Mouse (Mus musculus) MEL (cell line): ENCODE measurements around the gene Plch1. TPM values are rescaled to one million over a fixed set of nuclear protein-coding genes. Genes with fewer than 3 reads are reported as not detected.

Experiments
- DNase-seq: peaks from one replicate; pipeline ENCODE4 v3.0.0; 2011; ENCODE audit warnings: low read depth, low spot score
- H3K27ac ChIP-seq: 2 replicates; pipeline ENCODE4 v1.5.1; 2012; ENCODE audit warnings: low read depth, mild to moderate bottlenecking, control low read depth, low read length, moderate library complexity; ENCODE audit not compliant: control insufficient read depth
- H3K27me3 ChIP-seq, 2 experiments: fragments of 150-350 bp in 1 of 2; sonication (generic) in 1 of 2; 2 replicates each; pipeline ENCODE4 v1.6.1; 2012; ENCODE audit warnings: low read length in 2 of 2, mild to moderate bottlenecking in 2 of 2, improper control_type of control experiment in 1 of 2, moderate library complexity in 1 of 2; ENCODE audit not compliant: insufficient read depth in 2 of 2, control insufficient read depth in 1 of 2
- H3K36me3 ChIP-seq, 2 experiments: 2 replicates each; pipeline ENCODE4 v1.6.1; 2012 to 2014; ENCODE audit warnings: low read length in 2 of 2, improper control_type of control experiment in 1 of 2, inconsistent platforms in 1 of 2, mild to moderate bottlenecking in 1 of 2; ENCODE audit not compliant: insufficient read depth in 2 of 2, control insufficient read depth in 1 of 2
- H3K4me1 ChIP-seq, 2 experiments: fragments of 150-350 bp in 1 of 2; sonication (generic) in 1 of 2; 2 replicates each; pipeline ENCODE4 v1.6.1; 2012; ENCODE audit warnings: low read length in 2 of 2, improper control_type of control experiment in 1 of 2, mild to moderate bottlenecking in 1 of 2; ENCODE audit not compliant: insufficient read depth in 2 of 2, control insufficient read depth in 1 of 2
- H3K4me3 ChIP-seq, 2 experiments: fragments of 150-350 bp in 1 of 2; sonication (generic) in 1 of 2; 2 replicates each; pipeline ENCODE4 v1.5.1; 2012; ENCODE audit warnings: low read depth in 2 of 2, low read length in 2 of 2, mild to moderate bottlenecking in 2 of 2, moderate library complexity in 2 of 2, control low read depth in 1 of 2, improper control_type of control experiment in 1 of 2; ENCODE audit not compliant: control insufficient read depth in 1 of 2, insufficient read depth in 1 of 2
- H3K79me2 ChIP-seq: 2 replicates; pipeline ENCODE4 v1.6.1; 2012; ENCODE audit warnings: mild to moderate bottlenecking, low read length, moderate library complexity; ENCODE audit not compliant: control insufficient read depth, poor library complexity, insufficient read depth
- H3K9ac ChIP-seq: 2 replicates; pipeline ENCODE4 v1.6.1; 2012; ENCODE audit warnings: low read depth, mild to moderate bottlenecking, control low read depth, low read length, moderate library complexity; ENCODE audit not compliant: control insufficient read depth, poor library complexity, severe bottlenecking
- H3K9me3 ChIP-seq: fragments of 150-350 bp; sonication (generic); replicated peaks from 2 replicates; pipeline ENCODE4 v1.6.1; 2012; ENCODE audit warnings: mild to moderate bottlenecking, low read length, improper control_type of control experiment, moderate library complexity; ENCODE audit not compliant: insufficient read depth
- CHD2 ChIP-seq: IDR thresholded peaks from 2 replicates; pipeline ENCODE4 v1.6.1; 2011; ENCODE audit warnings: low read length, improper control_type of control experiment
- CTCF ChIP-seq, 3 experiments: IDR thresholded peaks in 2 of 3; conservative IDR thresholded peaks in 1 of 3; 2 replicates each; pipeline ENCODE4 v1.5.1; 2011 to 2012; ENCODE audit warnings: low read length in 3 of 3, low read depth in 2 of 3, mild to moderate bottlenecking in 2 of 3, improper control_type of control experiment in 1 of 3, inconsistent platforms in 1 of 3, mixed read lengths in 1 of 3, moderate library complexity in 1 of 3; ENCODE audit not compliant: control insufficient read depth in 1 of 3, insufficient read depth in 1 of 3, poor library complexity in 1 of 3, severe bottlenecking in 1 of 3
- E2F4 ChIP-seq: IDR thresholded peaks from 2 replicates; pipeline ENCODE4 v1.6.1; 2011; ENCODE audit warnings: low read depth, low read length, improper control_type of control experiment, borderline replicate concordance
- EP300 ChIP-seq, 2 experiments: IDR thresholded peaks; 2 replicates each; pipeline ENCODE4 v1.6.1; 2011; ENCODE audit warnings: improper control_type of control experiment in 2 of 2, low read length in 2 of 2, low read depth in 1 of 2, mild to moderate bottlenecking in 1 of 2
- ETS1 ChIP-seq: IDR thresholded peaks from 2 replicates; pipeline ENCODE4 v1.6.1; 2012; ENCODE audit warnings: low read depth, mild to moderate bottlenecking, inconsistent platforms, low read length, improper control_type of control experiment, moderate library complexity
- HCFC1 ChIP-seq: IDR thresholded peaks from 2 replicates; pipeline ENCODE4 v1.6.1; 2012; ENCODE audit warnings: low read depth, mild to moderate bottlenecking, inconsistent platforms, low read length, improper control_type of control experiment, moderate library complexity
- JUND ChIP-seq: IDR thresholded peaks from 2 replicates; pipeline ENCODE4 v1.6.1; 2011; ENCODE audit warnings: low read depth, mild to moderate bottlenecking, improper control_type of control experiment, low read length
- MAFK ChIP-seq: IDR thresholded peaks from 2 replicates; pipeline ENCODE4 v1.6.1; 2011; ENCODE audit warnings: low read depth, mild to moderate bottlenecking, low read length, improper control_type of control experiment, borderline replicate concordance
- MAX ChIP-seq: IDR thresholded peaks from 2 replicates; pipeline ENCODE4 v1.6.1; 2011; ENCODE audit warnings: low read length, improper control_type of control experiment
- MAZ ChIP-seq: IDR thresholded peaks from 2 replicates; pipeline ENCODE4 v1.6.1; 2012; ENCODE audit warnings: low read depth, mild to moderate bottlenecking, inconsistent platforms, low read length, improper control_type of control experiment
- MEF2A ChIP-seq: IDR thresholded peaks from 2 replicates; pipeline ENCODE4 v1.6.1; 2014; ENCODE audit warnings: low read depth, mild to moderate bottlenecking, inconsistent platforms, low read length, improper control_type of control experiment; ENCODE audit not compliant: poor library complexity, insufficient replicate concordance, severe bottlenecking; ENCODE audit errors: extremely low read depth
- MYC ChIP-seq: IDR thresholded peaks from 2 replicates; pipeline ENCODE4 v1.6.1; 2011; ENCODE audit warnings: low read depth, mild to moderate bottlenecking, low read length, improper control_type of control experiment, moderate library complexity
- NRF1 ChIP-seq: IDR thresholded peaks from 2 replicates; pipeline ENCODE4 v1.6.1; 2014; ENCODE audit warnings: low read depth, mild to moderate bottlenecking, inconsistent platforms, low read length, improper control_type of control experiment, moderate library complexity; ENCODE audit not compliant: poor library complexity, insufficient read depth, severe bottlenecking
- POLR2AphosphoS5 ChIP-seq: IDR thresholded peaks from 2 replicates; pipeline ENCODE4 v1.6.1; 2012; ENCODE audit warnings: low read depth, borderline replicate concordance, mild to moderate bottlenecking, inconsistent platforms, low read length, moderate library complexity, mixed read lengths
- RCOR1 ChIP-seq: IDR thresholded peaks from 2 replicates; pipeline ENCODE4 v1.6.1; 2012; ENCODE audit warnings: low read depth, mild to moderate bottlenecking, inconsistent platforms, low read length, improper control_type of control experiment
- SIN3A ChIP-seq: IDR thresholded peaks from 2 replicates; pipeline ENCODE4 v1.6.1; 2012; ENCODE audit warnings: low read length, improper control_type of control experiment, inconsistent platforms
- TAL1 ChIP-seq: IDR thresholded peaks from 2 replicates; pipeline ENCODE4 v1.6.1; 2012; ENCODE audit warnings: mild to moderate bottlenecking, inconsistent platforms, low read length, moderate library complexity, mixed read lengths
- ZC3H11A ChIP-seq: IDR thresholded peaks from 2 replicates; pipeline ENCODE4 v1.6.1; 2012; ENCODE audit warnings: low read depth, mild to moderate bottlenecking, inconsistent platforms, low read length, improper control_type of control experiment
- ZKSCAN1 ChIP-seq: IDR thresholded peaks from 2 replicates; pipeline ENCODE4 v1.6.1; 2012; ENCODE audit warnings: low read depth, mild to moderate bottlenecking, inconsistent platforms, low read length, improper control_type of control experiment, moderate library complexity
- ZMIZ1 ChIP-seq: IDR thresholded peaks from 2 replicates; pipeline ENCODE4 v1.6.1; 2012; ENCODE audit warnings: low read depth, mild to moderate bottlenecking, inconsistent platforms, low read length, improper control_type of control experiment, moderate library complexity
- polyA plus RNA-seq, 2 experiments: library from polyadenylated mRNA; stranded (reverse) in 1 of 2; unstranded in 1 of 2; fragments of >175 nt in 1 of 2; fragments of >200 nt in 1 of 2; gene quantifications; 2 replicates each; pipeline versions ENCODE4 v1.2.1 to v1.2.4; 2012; ENCODE audit warnings: low replicate concordance in 2 of 2, low read depth in 1 of 2; ENCODE audit not compliant: insufficient read length in 2 of 2, insufficient read depth in 1 of 2, missing spikeins in 1 of 2
- total RNA-seq: library from RNA; depleted of rRNA; stranded (reverse); fragments of 300-350 nt; gene quantifications from 2 replicates; pipeline ENCODE4 v1.2.3, GENCODE M21; 2012

The Plch1 gene
- total and polyA plus RNA-seq, 3 experiments: 0.01 to 0.23 TPM; not detected in 1

DNA sequence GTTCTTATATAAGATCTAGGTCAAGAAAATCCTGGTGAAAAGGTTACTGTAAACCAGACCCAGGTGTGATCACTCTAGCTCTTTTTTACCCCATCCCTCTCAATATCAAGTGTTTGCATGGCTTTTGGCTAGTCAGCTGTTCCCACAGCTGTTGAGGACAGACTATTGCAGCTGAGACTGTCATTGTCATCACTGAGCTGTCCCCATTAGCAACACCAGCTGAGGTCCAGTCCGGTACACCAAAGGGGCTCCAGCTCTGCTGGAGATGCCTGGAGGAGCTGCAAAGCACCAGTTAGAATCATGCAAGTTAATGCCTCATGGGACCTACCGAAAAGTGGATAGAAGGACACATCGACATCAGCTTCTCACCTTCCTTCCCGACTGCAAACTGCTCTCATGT lies 206.5 kb downstream of the Plch1 start:
- Histone ChIP-seq H3K9ac (no peak overlapping the region), H3K36me3 (no peaks in the 10 kb centered on the region), H3K4me3 (no peak overlapping the region), H3K27ac (no peak overlapping the region), H3K79me2 (no peaks in the 10 kb centered on the region), H3K27me3 (no peaks in the 10 kb centered on the region), H3K4me1 (no peaks in the 10 kb centered on the region), H3K9me3 (no peaks in the 10 kb centered on the region)
- no peak for TF ChIP-seq ZMIZ1
- no peak for TF ChIP-seq POLR2AphosphoS5
- TF ChIP-seq JUND: no peak
- TF ChIP-seq EP300 (IDR thresholded peaks at IDR 0.05; ENCODE audit: low read depth in 1 of 2, low read length in 2 of 2): no peak
- TF ChIP-seq MAFK: no peak
- no peak for TF ChIP-seq MYC
- no peak for TF ChIP-seq RCOR1
- TF ChIP-seq CHD2: no peak
- no peak for TF ChIP-seq ZC3H11A
- no peak for TF ChIP-seq E2F4
- no peak for TF ChIP-seq MAX
- TF ChIP-seq ZKSCAN1: no peak
- no peak for TF ChIP-seq HCFC1
- TF ChIP-seq MEF2A: no peak
- no peak for TF ChIP-seq CTCF (IDR thresholded peaks at IDR 0.05 in 2 of 3, conservative IDR thresholded peaks at IDR 0.05 in 1 of 3; ENCODE audit: control insufficient read depth in 1 of 3, insufficient read depth in 1 of 3, low read depth in 2 of 3, low read length in 3 of 3, poor library complexity in 1 of 3, severe bottlenecking in 1 of 3)
- no peak for TF ChIP-seq ETS1
- no peak for TF ChIP-seq NRF1
- TF ChIP-seq TAL1: no peak
- DNase-seq: no peak

DNA sequence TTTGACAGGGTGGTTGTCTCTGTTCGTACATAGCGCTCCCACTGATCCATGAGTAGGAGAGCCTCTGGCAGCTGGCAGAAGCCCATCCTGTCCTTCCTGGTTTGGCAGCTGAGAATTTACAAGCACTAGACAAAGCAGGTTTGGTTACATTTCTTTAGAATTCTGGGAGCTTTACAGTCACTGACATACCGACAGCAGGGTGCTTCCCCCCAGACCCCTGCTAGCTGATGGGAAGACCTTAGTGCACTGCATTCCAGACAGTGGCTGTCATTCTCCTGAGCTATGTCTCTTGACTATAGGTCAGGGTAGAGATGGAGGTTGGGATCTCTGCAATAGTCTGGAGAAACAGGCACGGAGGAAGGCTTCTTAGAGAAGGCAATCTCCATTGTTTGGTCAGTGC lies 230.5 kb downstream of the Plch1 start:
- Histone ChIP-seq H3K4me1 (no peaks in the 10 kb centered on the region), H3K9ac (no peak overlapping the region), H3K9me3 (no peaks in the 10 kb centered on the region), H3K4me3 (no peak overlapping the region), H3K79me2 (no peaks in the 10 kb centered on the region), H3K36me3 (no peaks in the 10 kb centered on the region), H3K27me3 (no peaks in the 10 kb centered on the region), H3K27ac (no peak overlapping the region)
- no peak for DNase-seq
- no peak for TF ChIP-seq JUND
- no peak for TF ChIP-seq MAZ
- no peak for TF ChIP-seq SIN3A
- no peak for TF ChIP-seq ZKSCAN1
